Comparison of ENCODE assay signal across 9 mouse cellular contexts in genomic region chr3:135307411-135308259, GRCm38 (mm10). TPM values are rescaled to one million over a fixed set of nuclear protein-coding genes. Genes with fewer than 3 reads are reported as not detected.
DNase-seq lines count a peak whose midpoint lies in the region; ATAC-seq lines count a peak whose summit lies in the region.
"Had no signal": no experiment of that assay in that cellular context is flagged by ENCODE, and none has a peak within 500 bp of the region (broad histone marks: within the 10 kb centered on the region; RNA-seq: fewer than 3 reads in every experiment).

TSS of gene Slc9b2 (plus strand) at chr3:135307700.

- peak; percentile 97 for ATAC-seq in kidney, embryonic 14.5 days (ENCODE audit: low FRiP score, low TSS enrichment)
- ATAC-seq in forebrain, embryonic 15.5 days (replicated peaks) = peak; percentile 84

- no peak for DNase-seq in kidney, adult 9 months
- peak; percentile 71 for DNase-seq in ZHBTc4 (ENCODE audit: low read depth, low spot score)
- peak; percentile 46 for DNase-seq in kidney, postnatal 14 days
- peak; percentile 30 for DNase-seq in lung, postnatal 14 days
- peak; percentile 64 for DNase-seq in retina, postnatal 1 day
- DNase-seq in cerebellum, adult 18-20 months = no peak

- no peaks in the 10 kb centered on the region for H3K9me3 ChIP-seq in kidney, embryonic 14.5 days (ENCODE audit: control insufficient read depth, low read length)
- H3K9me3 ChIP-seq in forebrain, embryonic 15.5 days = no peaks in the 10 kb centered on the region

- H3K36me3 ChIP-seq in kidney, embryonic 14.5 days (ENCODE audit: control insufficient read depth, insufficient read depth, low read length) = no peaks in the 10 kb centered on the region
- H3K36me3 ChIP-seq in forebrain, embryonic 15.5 days = no peaks in the 10 kb centered on the region

- WGBS in kidney, embryonic 14.5 days = 8% methylated on average over 27 of the region's 28 CpGs
- WGBS in forebrain, embryonic 15.5 days = 9% methylated on average over 28 of the region's 28 CpGs

- H3K4me2 ChIP-seq in kidney, embryonic 14.5 days (replicated peaks; ENCODE audit: low read depth, low read length) = peak within 1 kb of the TSS; percentile 71
- peak within 1 kb of the TSS; percentile 60 for H3K4me2 ChIP-seq in forebrain, embryonic 15.5 days (replicated peaks)

- H3K4me3 ChIP-seq in kidney, embryonic 14.5 days (ENCODE audit: low read length) = peak within 1 kb of the TSS; percentile 37
- peak within 1 kb of the TSS; percentile 37 for H3K4me3 ChIP-seq in forebrain, embryonic 15.5 days
- H3K4me3 ChIP-seq: erythroblast, embryonic 14.5 days had no signal

- H3K9ac ChIP-seq in kidney, embryonic 14.5 days (ENCODE audit: low read depth, low read length) = peak within 1 kb of the TSS; percentile 37; the same call in 1 of the 2 replicates
- peak within 1 kb of the TSS; percentile 37 for H3K9ac ChIP-seq in forebrain, embryonic 15.5 days (replicated peaks)

- H3K4me1 ChIP-seq in kidney, embryonic 14.5 days (ENCODE audit: control insufficient read depth, insufficient read depth, low read length) = peaks cover 7% of the 10 kb centered on the region; the same call in 1 of the 2 replicates
- H3K4me1 ChIP-seq in forebrain, embryonic 15.5 days = peaks cover 13% of the 10 kb centered on the region

- H3K27ac ChIP-seq in kidney, embryonic 14.5 days (ENCODE audit: low read depth, low read length) = no peak within 1 kb of the TSS
- H3K27ac ChIP-seq in forebrain, embryonic 15.5 days (replicated peaks) = no peak within 1 kb of the TSS

- H3K27me3 ChIP-seq in kidney, embryonic 14.5 days (ENCODE audit: control insufficient read depth, insufficient read depth, low read length) = no peaks in the 10 kb centered on the region
- no peaks in the 10 kb centered on the region for H3K27me3 ChIP-seq in forebrain, embryonic 15.5 days

RNA-seq across cellular contexts. Expression of gene Slc9b2, which starts in this region (rescaled TPM):
- 2.5 and 4.9 TPM in 2 replicates for polyA plus RNA-seq in kidney, embryonic 14.5 days (2014; fragmentation: Nextera tagmentation; extraction: Ambion mirVana)
- 0.60 and 1.3 TPM in 2 replicates for polyA plus RNA-seq in forebrain, embryonic 15.5 days (2015; fragmentation: Nextera tagmentation; extraction: Ambion mirVana)
- polyA plus RNA-seq: erythroblast, embryonic 14.5 days had no signal

Comparison
In these comparisons a context has a peak if more than half of its experiments do, and no peak if none do; other contexts are left out.
1. DNase-seq: peak in ZHBTc4 (single experiment), kidney, postnatal 14 days (single experiment), lung, postnatal 14 days (single experiment) and retina, postnatal 1 day (single experiment); none in kidney, adult 9 months (single experiment) and cerebellum, adult 18-20 months (0 of 2).